Mouse (Mus musculus) effector memory CD4-positive, alpha-beta T cell, adult 5 months (primary cell): ENCODE measurements around the gene Ppp3r1. TPM values are rescaled to one million over a fixed set of nuclear protein-coding genes. Genes with fewer than 3 reads are reported as not detected.

Source experiments
- polyA plus RNA-seq: library from polyadenylated mRNA; unstranded; fragments of 100-300 nt; shearing (Covaris generic); gene quantifications from one replicate; pipeline ENCODE4 v1.2.1, GENCODE M21; 2017

Gene Ppp3r1
- polyA plus RNA-seq, result 85.4 TPM

GRCm38 (mm10) chr11:17158858-17159737 is at the start of gene Ppp3r1:
Gene Ppp3r1 (plus strand): TSS chr11:17159263.

DNA sequence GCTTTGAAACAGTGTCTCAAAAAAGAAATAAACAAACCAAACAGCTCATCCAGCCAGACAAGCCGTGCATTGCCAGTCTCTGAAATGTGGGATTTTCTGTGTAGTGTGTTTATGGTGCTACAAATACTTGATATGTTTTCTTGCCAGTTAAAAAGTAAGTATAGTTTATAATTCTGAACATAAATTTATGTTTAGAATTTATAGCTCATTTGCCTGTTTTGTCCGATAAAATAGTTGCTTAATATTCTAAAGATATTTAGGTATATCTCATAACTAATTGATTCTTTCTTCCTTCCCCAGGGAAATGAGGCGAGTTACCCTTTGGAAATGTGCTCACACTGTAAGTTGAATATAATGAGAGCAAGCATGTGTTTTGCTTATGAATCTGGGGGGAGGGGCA is 22.7 kb downstream of the Ppp3r1 start, which contains the start of gene Wdr92:
Gene Wdr92, plus strand, starts transcription at position 301 of the 400 bp plus-strand sequence.

DNA sequence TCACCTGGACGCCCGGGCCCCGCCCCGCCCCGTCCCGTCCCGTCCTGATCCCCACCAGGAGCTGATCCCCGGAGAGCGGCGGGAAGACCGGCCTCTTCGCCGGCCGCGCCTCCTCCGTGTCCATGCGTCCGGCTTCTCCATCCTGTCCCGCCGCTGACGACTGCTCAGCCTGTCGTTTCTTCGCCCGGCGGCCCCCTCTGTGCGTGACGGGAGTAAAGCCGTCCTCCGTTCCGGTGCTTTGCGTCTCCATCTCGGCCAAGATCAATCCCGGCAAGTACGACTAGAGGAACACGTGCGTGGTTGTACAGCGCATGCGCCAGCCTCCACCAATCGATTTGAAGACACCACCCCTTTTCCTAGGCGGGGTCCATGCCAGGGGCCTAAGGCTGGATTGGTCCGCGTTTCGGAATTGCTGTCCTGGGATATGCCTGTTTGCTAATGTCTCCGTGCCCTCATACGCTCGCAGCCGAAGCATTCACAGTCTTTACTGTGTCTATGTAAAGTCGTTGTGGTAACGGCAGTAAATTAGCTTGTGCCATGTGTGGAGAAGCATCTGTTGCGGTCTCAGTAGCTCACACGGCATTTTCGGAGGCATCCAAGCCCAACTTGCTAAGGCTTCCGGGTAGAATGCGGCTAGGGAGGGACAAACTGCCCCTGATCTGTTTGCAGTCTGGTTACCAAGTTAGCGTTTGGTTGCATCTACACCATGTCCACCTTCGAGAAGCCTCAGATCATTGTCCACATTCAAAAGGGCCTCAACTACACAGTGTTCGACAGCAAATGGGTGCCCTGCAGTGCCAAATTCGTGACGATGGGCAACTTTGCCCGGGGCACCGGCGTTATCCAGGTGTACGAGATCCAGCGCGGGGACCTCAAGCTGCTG is 52.4 kb downstream of the Ppp3r1 start, which contains the start of gene Pno1:
Gene Pno1, minus strand, starts transcription at position 311 of the 883 bp plus-strand sequence.

Other genes starting within 250 kb of the Ppp3r1 start
- 0.52 TPM for gene Fbxo48, start 207.9 kb upstream of the Ppp3r1 start, polyA plus RNA-seq
- 8.6 TPM for gene Cnrip1, start 107.7 kb upstream of the Ppp3r1 start, polyA plus RNA-seq
- gene Plek, start 106.9 kb upstream of the Ppp3r1 start, polyA plus RNA-seq, result 33.0 TPM
- 11.2 TPM for gene Wdr92, start 22.8 kb downstream of the Ppp3r1 start, polyA plus RNA-seq
- gene Pno1, start 52.3 kb downstream of the Ppp3r1 start, polyA plus RNA-seq, result 37.6 TPM
- 30.0 TPM for gene C1d, start 98.3 kb downstream of the Ppp3r1 start, polyA plus RNA-seq